ENCODE assay signal across 7 mouse cellular contexts in the genomic region with DNA sequence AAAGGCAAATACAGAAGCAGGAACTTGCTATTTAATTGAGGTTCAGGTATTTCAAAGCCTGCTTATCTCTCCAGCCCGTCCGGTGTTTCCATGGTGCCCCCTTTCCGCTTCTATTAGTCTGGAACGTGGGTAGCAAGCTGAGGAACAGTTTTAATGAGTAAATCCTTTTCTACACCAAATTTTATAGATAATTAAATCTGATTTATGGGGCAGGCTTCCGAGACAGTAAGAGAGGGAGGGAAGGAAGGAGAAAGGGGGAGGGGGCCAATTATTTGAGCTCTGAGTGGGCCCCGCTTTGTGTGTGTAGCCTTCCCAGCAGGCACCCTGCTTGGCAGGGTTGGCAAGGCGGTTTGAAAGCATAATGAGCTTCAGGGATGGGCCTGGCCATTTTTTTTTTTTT.
DNase-seq lines count a peak whose midpoint lies in the region; ATAC-seq lines count a peak whose summit lies in the region.

No protein-coding gene starts in this region.

- H3K9me3 ChIP-seq in liver, embryonic 11.5 days (ENCODE audit: control insufficient read depth, low read length): no peaks in the 10 kb centered on the region
- no peaks in the 10 kb centered on the region for H3K9me3 ChIP-seq in forebrain, embryonic 15.5 days
- no peaks in the 10 kb centered on the region for H3K9me3 ChIP-seq in limb, embryonic 13.5 days

- 40% methylated on average over 7 of the region's 7 CpGs for WGBS in liver, embryonic 11.5 days
- 6% methylated on average over 7 of the region's 7 CpGs for WGBS in forebrain, embryonic 15.5 days
- WGBS in limb, embryonic 13.5 days: 9% methylated on average over 7 of the region's 7 CpGs

- H3K4me3 ChIP-seq in liver, embryonic 11.5 days (ENCODE audit: low read depth, low read length): no peak overlapping the region
- peak overlapping the region; percentile 29 for H3K4me3 ChIP-seq in forebrain, embryonic 15.5 days
- peak overlapping the region; percentile 33 for H3K4me3 ChIP-seq in limb, embryonic 13.5 days

- no peak for ATAC-seq in liver, embryonic 11.5 days (replicated peaks; ENCODE audit: low FRiP score)
- ATAC-seq in forebrain, embryonic 15.5 days (replicated peaks): peak; percentile 75
- no peak; the same call in 1 of the 2 replicates for ATAC-seq in limb, embryonic 13.5 days (ENCODE audit: low FRiP score, low read depth)

- H3K4me2 ChIP-seq in liver, embryonic 11.5 days: peak overlapping the region; percentile 31; the same call in 1 of the 2 replicates
- H3K4me2 ChIP-seq in forebrain, embryonic 15.5 days (replicated peaks): peak overlapping the region; percentile 47
- H3K4me2 ChIP-seq in limb, embryonic 13.5 days (replicated peaks): peak overlapping the region; percentile 64

- H3K4me1 ChIP-seq in liver, embryonic 11.5 days (replicated peaks; ENCODE audit: control insufficient read depth, insufficient read depth, low read length): no peaks in the 10 kb centered on the region
- peaks cover 37% of the 10 kb centered on the region for H3K4me1 ChIP-seq in forebrain, embryonic 15.5 days
- H3K4me1 ChIP-seq in limb, embryonic 13.5 days: peaks cover 16% of the 10 kb centered on the region

- no peaks in the 10 kb centered on the region for H3K27me3 ChIP-seq in liver, embryonic 11.5 days (replicated peaks; ENCODE audit: control insufficient read depth, insufficient read depth, low read length)
- no peaks in the 10 kb centered on the region for H3K27me3 ChIP-seq in forebrain, embryonic 15.5 days
- H3K27me3 ChIP-seq in limb, embryonic 13.5 days: no peaks in the 10 kb centered on the region

- no peaks in the 10 kb centered on the region for H3K36me3 ChIP-seq in liver, embryonic 11.5 days (ENCODE audit: control insufficient read depth, insufficient read depth, low read length)
- no peaks in the 10 kb centered on the region for H3K36me3 ChIP-seq in forebrain, embryonic 15.5 days
- no peaks in the 10 kb centered on the region for H3K36me3 ChIP-seq in limb, embryonic 13.5 days

- H3K27ac ChIP-seq in liver, embryonic 11.5 days (ENCODE audit: low read depth, low read length): no peak overlapping the region
- peak overlapping the region; percentile 65 for H3K27ac ChIP-seq in forebrain, embryonic 15.5 days (replicated peaks)
- H3K27ac ChIP-seq in limb, embryonic 13.5 days: no peak overlapping the region

- no peak for DNase-seq in liver, embryonic 11.5 days (ENCODE audit: low spot score)
- no peak for DNase-seq in liver
- peak; percentile 93 for DNase-seq in retina, postnatal 1 day
- DNase-seq in spleen, postnatal 14 days (ENCODE audit: low spot score in 2 of 2): no peak
- DNase-seq in urinary bladder, postnatal 36 days (ENCODE audit: low spot score in 2 of 2): no peak

- no peak overlapping the region for H3K9ac ChIP-seq in liver, embryonic 11.5 days (ENCODE audit: low read depth, low read length)
- H3K9ac ChIP-seq in forebrain, embryonic 15.5 days (replicated peaks): peak overlapping the region; percentile 11; the same call in 1 of the 2 replicates
- no peak overlapping the region for H3K9ac ChIP-seq in limb, embryonic 13.5 days
